In genomic region chr10:84711479-84711878, GRCm38 (mm10) we compare ENCODE assay signal across 13 mouse cellular contexts. TPM values are rescaled to one million over a fixed set of nuclear protein-coding genes. Genes with fewer than 3 reads are reported as not detected.
A peak's percentile ranks its signal among the peaks of the same experiment; 100 is the strongest.
DNase-seq lines count a peak whose midpoint lies in the region; ATAC-seq and TF ChIP-seq lines count a peak whose summit lies in the region.
"Had no signal": no experiment of that assay in that cellular context is flagged by ENCODE, and none has a peak within 500 bp of the region (broad histone marks: within the 10 kb centered on the region; RNA-seq: fewer than 3 reads in every experiment).

No protein-coding gene starts in this region.

- no peaks in the 10 kb centered on the region for H3K27me3 ChIP-seq in hindbrain, embryonic 14.5 days (ENCODE audit: control insufficient read depth, insufficient read depth, low read length)
- no peaks in the 10 kb centered on the region for H3K27me3 ChIP-seq in midbrain, postnatal 0 days (ENCODE audit: insufficient read depth, low read length)
- H3K27me3 ChIP-seq: embryonic facial prominence, embryonic 15.5 days had no signal

- peak; percentile 31 for DNase-seq in brain, embryonic 14.5 days (ENCODE audit: low read depth)
- peak; percentile 39 for DNase-seq in embryo, embryonic 10.5 days (ENCODE audit: low spot score)
- no peak for DNase-seq in hindbrain, embryonic 14.5 days (ENCODE audit: low spot score)
- no peak for DNase-seq in midbrain, postnatal 0 days (ENCODE audit: low spot score)
- DNase-seq in layer of hippocampus, postnatal 36 days = no peak
- no peak for DNase-seq in thymus, postnatal 0 days (ENCODE audit: low spot score)
- DNase-seq: cerebellum, adult 9-10 months; heart, adult 2 months had no signal

- H3K9me3 ChIP-seq in hindbrain, embryonic 14.5 days (ENCODE audit: control insufficient read depth, low read length) = no peaks in the 10 kb centered on the region
- no peaks in the 10 kb centered on the region for H3K9me3 ChIP-seq in midbrain, postnatal 0 days (ENCODE audit: low read length)
- H3K9me3 ChIP-seq: embryonic facial prominence, embryonic 15.5 days had no signal

- H3K9ac ChIP-seq in hindbrain, embryonic 14.5 days = no peak overlapping the region
- H3K9ac ChIP-seq in midbrain, postnatal 0 days (replicated peaks; ENCODE audit: low read length, poor library complexity, severe bottlenecking) = no peak overlapping the region
- H3K9ac ChIP-seq: embryonic facial prominence, embryonic 15.5 days had no signal

- H3K4me2 ChIP-seq in hindbrain, embryonic 14.5 days (replicated peaks) = no peak overlapping the region
- H3K4me2 ChIP-seq in midbrain, postnatal 0 days (ENCODE audit: low read depth, low read length, poor library complexity, severe bottlenecking) = no peak overlapping the region
- H3K4me2 ChIP-seq: embryonic facial prominence, embryonic 15.5 days; liver, embryonic 11.5 days had no signal

- peak overlapping the region; percentile 39; the same call in 1 of the 2 replicates for H3K27ac ChIP-seq in hindbrain, embryonic 14.5 days
- H3K27ac ChIP-seq in midbrain, postnatal 0 days (ENCODE audit: low read depth, low read length) = no peak overlapping the region
- H3K27ac ChIP-seq: embryonic facial prominence, embryonic 15.5 days; heart, adult 2 months; stomach, postnatal 0 days had no signal

- no peak for TF ChIP-seq POLR2A in brain, embryonic 14.5 days (IDR thresholded peaks at IDR 0.05; ENCODE audit: borderline replicate concordance, extremely low read depth, insufficient read depth, insufficient read length, poor library complexity, severe bottlenecking)

- H3K4me3 ChIP-seq in hindbrain, embryonic 14.5 days (replicated peaks; ENCODE audit: low read length) = no peak overlapping the region
- no peak overlapping the region for H3K4me3 ChIP-seq in midbrain, postnatal 0 days (ENCODE audit: low read depth, low read length)
- H3K4me3 ChIP-seq: embryonic facial prominence, embryonic 15.5 days; heart, adult 2 months had no signal

- no peak; the same call in 1 of the 2 replicates for TF ChIP-seq CTCF in brain, embryonic 14.5 days (IDR thresholded peaks at IDR 0.05; ENCODE audit: borderline replicate concordance, extremely low read depth, insufficient read depth, insufficient read length)
- TF ChIP-seq CTCF in midbrain, postnatal 0 days (IDR thresholded peaks at IDR 0.05) = 0 out of 2 replicates have a peak, but pooled peaks have one; percentile 4

- H3K4me1 ChIP-seq in hindbrain, embryonic 14.5 days (replicated peaks; ENCODE audit: control insufficient read depth, insufficient read depth, low read length) = peaks cover 37% of the 10 kb centered on the region
- peaks cover 3% of the 10 kb centered on the region; the same call in 1 of the 2 replicates for H3K4me1 ChIP-seq in midbrain, postnatal 0 days (ENCODE audit: insufficient read depth, low read length)

- WGBS in hindbrain, embryonic 14.5 days = 20% methylated on average over 8 of the region's 8 CpGs
- WGBS in midbrain, postnatal 0 days = 30% methylated on average over 8 of the region's 8 CpGs

- ATAC-seq in hindbrain, embryonic 14.5 days (ENCODE audit: low FRiP score) = peak; percentile 29
- ATAC-seq in midbrain, postnatal 0 days (ENCODE audit: low FRiP score) = no peak
- no peak for ATAC-seq in CD4-positive, CD25-positive, alpha-beta regulatory T cell, adult 4 months

- 0 out of 2 replicates have a peak, but pooled peaks cover 3% of the 10 kb centered on the region for H3K36me3 ChIP-seq in hindbrain, embryonic 14.5 days (replicated peaks; ENCODE audit: control insufficient read depth, insufficient read depth)
- H3K36me3 ChIP-seq in midbrain, postnatal 0 days (ENCODE audit: insufficient read depth, low read length) = peaks cover 18% of the 10 kb centered on the region

RNA-seq across cellular contexts. Expression of gene Rfx4, which starts 44.4 kb away (rescaled TPM):
- polyA plus RNA-seq in brain, embryonic 14.5 days (2012; rRNA removed) = 20.4 and 27.9 TPM in 2 replicates
- 23.0 and 25.1 TPM in 2 replicates for polyA plus RNA-seq in hindbrain, embryonic 14.5 days (2014; fragmentation: Nextera tagmentation; extraction: Ambion mirVana)
- 12.6 and 15.0 TPM in 2 replicates for total RNA-seq in midbrain, postnatal 0 days (2014; rRNA removed)
- polyA plus RNA-seq in midbrain, postnatal 0 days (2015; fragmentation: Nextera tagmentation; extraction: Ambion mirVana) = 10.2 and 11.6 TPM in 2 replicates
- not detected for polyA plus RNA-seq in CD4-positive, CD25-positive, alpha-beta regulatory T cell, adult 4 months (2017; shearing (Covaris generic))
- 10 to 100 TPM; 11.1 to 11.2 TPM for total RNA-seq in layer of hippocampus, postnatal 36 days (2021)
- polyA plus RNA-seq in thymus, postnatal 0 days (2015; fragmentation: Nextera tagmentation; extraction: Ambion mirVana) = 0.08 TPM in 1 of 2 replicates, not detected in the other
- polyA plus RNA-seq: heart, adult 2 months; large intestine, adult 2 months; liver, embryonic 11.5 days; stomach, postnatal 0 days had no signal

Comparison
In these comparisons a context has a peak if more than half of its experiments do, and no peak if none do; other contexts are left out.
1. DNase-seq: peak in brain, embryonic 14.5 days (single experiment) and embryo, embryonic 10.5 days (single experiment); none in hindbrain, embryonic 14.5 days (single experiment), midbrain, postnatal 0 days (single experiment), layer of hippocampus, postnatal 36 days (0 of 2) and thymus, postnatal 0 days (single experiment).
2. RNA of gene Rfx4, which starts 44.4 kb away (polyA plus RNA-seq): 20.4 to 27.9 TPM in brain, embryonic 14.5 days, 23.0 to 25.1 TPM in hindbrain, embryonic 14.5 days and 10.2 to 11.6 TPM in midbrain, postnatal 0 days; 0.08 TPM in thymus, postnatal 0 days and not detected in CD4-positive, CD25-positive, alpha-beta regulatory T cell, adult 4 months; every median in the first group is over 10 times any median in the second.